26 mouse cellular contexts compared by ENCODE assay signal in genomic region chr15:82280638-82281037, GRCm38 (mm10). TPM values are rescaled to one million over a fixed set of nuclear protein-coding genes. Genes with fewer than 3 reads are reported as not detected.
DNase-seq lines count a peak whose midpoint lies in the region; ATAC-seq and TF ChIP-seq lines count a peak whose summit lies in the region.
"Had no signal": no experiment of that assay in that cellular context is flagged by ENCODE, and none has a peak within 500 bp of the region (broad histone marks: within the 10 kb centered on the region; RNA-seq: fewer than 3 reads in every experiment).

No protein-coding gene starts in this region.

- H3K36me3 ChIP-seq in heart, embryonic 14.5 days (ENCODE audit: control insufficient read depth, insufficient read depth, low read length) = no peaks in the 10 kb centered on the region
- no peaks in the 10 kb centered on the region for H3K36me3 ChIP-seq in heart, adult 2 months (ENCODE audit: control insufficient read depth, insufficient read depth, low read length)
- H3K36me3 ChIP-seq: G1E; intestine, embryonic 15.5 days had no signal

- 27% methylated on average over 4 of the region's 4 CpGs for WGBS in heart, embryonic 14.5 days
- WGBS in heart, adult 2 months = 36% methylated on average over 4 of the region's 4 CpGs

- intact Hi-C loops in heart, adult 2 months (cut with DNase I) = no loop called here
- intact Hi-C loops in heart, postnatal 10 days (cut with DNase I) = no loop called here

- DNase-seq in cerebellum, adult 11-12 months = peak; percentile 42
- DNase-seq in cerebellum, adult 8-10 months = no peak
- no peak for DNase-seq in frontal cortex, postnatal 36 days (ENCODE audit: low spot score in 2 of 2)
- DNase-seq in heart, adult 2 months = no peak
- peak; percentile 38 to 41 for DNase-seq in heart, postnatal 10 days
- DNase-seq in heart, postnatal 4 days = no peak
- DNase-seq: adrenal gland, adult 8-10 months; adrenal gland, postnatal 36 days; B cell, adult 2 months; cerebellum, postnatal 14 days; gastrocnemius, adult 2 months; gastrocnemius, postnatal 25 days; kidney, adult 18-20 months; kidney, postnatal 10 days had no signal

- H3K4me3 ChIP-seq in heart, embryonic 14.5 days (ENCODE audit: control insufficient read depth in 1 of 2, insufficient read depth in 1 of 2, low read depth in 1 of 2, low read length in 2 of 2) = no peak overlapping the region
- H3K4me3 ChIP-seq in heart, adult 2 months = no peak overlapping the region
- H3K4me3 ChIP-seq: embryonic facial prominence, embryonic 13.5 days; forebrain, embryonic 12.5 days; gastrocnemius, adult 2 months; hindbrain, embryonic 10.5 days; intestine, embryonic 15.5 days had no signal

- peak; percentile 28 for ATAC-seq in frontal cortex, adult (ENCODE audit: low TSS enrichment)
- ATAC-seq in heart, embryonic 14.5 days (ENCODE audit: insufficient number of reproducible peaks, insufficient read depth, low FRiP score, low read depth) = peak; percentile 69; the same call in 1 of the 2 replicates
- ATAC-seq: CD4-positive, CD25-positive, alpha-beta regulatory T cell, adult 4 months; forebrain, embryonic 16.5 days; intestine, embryonic 15.5 days had no signal

- TF ChIP-seq POLR2A in heart, adult 2 months (IDR thresholded peaks at IDR 0.05; ENCODE audit: insufficient read depth, low read depth, low read length) = no peak

- peaks cover 10 to 11% of the 10 kb centered on the region in 2 experiments for H3K4me1 ChIP-seq in heart, embryonic 14.5 days (ENCODE audit: control insufficient read depth in 2 of 2, insufficient read depth in 2 of 2, low read length in 2 of 2)
- H3K4me1 ChIP-seq in heart, adult 2 months (ENCODE audit: control insufficient read depth, insufficient read depth, low read length) = peaks cover 2% of the 10 kb centered on the region; the same call in 1 of the 2 replicates

- H3K27me3 ChIP-seq in heart, embryonic 14.5 days (ENCODE audit: control insufficient read depth, insufficient read depth, low read length) = peaks cover 14% of the 10 kb centered on the region
- H3K27me3 ChIP-seq in heart, adult 2 months (ENCODE audit: control insufficient read depth, insufficient read depth, low read length) = no peaks in the 10 kb centered on the region; the same call in 1 of the 2 replicates
- H3K27me3 ChIP-seq: forebrain, embryonic 12.5 days had no signal

- no peak for TF ChIP-seq CTCF in heart, adult 2 months (IDR thresholded peaks at IDR 0.05)

- 0 out of 2 replicates have a peak overlapping the region, but pooled peaks have one; percentile 11 for H3K4me2 ChIP-seq in heart, embryonic 14.5 days (ENCODE audit: low read length)
- H3K4me2 ChIP-seq: embryonic facial prominence, embryonic 13.5 days; forebrain, embryonic 12.5 days; hindbrain, embryonic 14.5 days; intestine, embryonic 15.5 days had no signal

- peak overlapping the region; percentile 74 to 80 for H3K27ac ChIP-seq in heart, embryonic 14.5 days (replicated peaks in 1 of 2; ENCODE audit: control insufficient read depth in 1 of 2, insufficient read depth in 1 of 2, low read depth in 2 of 2, low read length in 2 of 2)
- no peak overlapping the region for H3K27ac ChIP-seq in heart, adult 2 months
- H3K27ac ChIP-seq: embryonic facial prominence, embryonic 13.5 days; forebrain, embryonic 12.5 days; gastrocnemius, adult 2 months; hindbrain, embryonic 10.5 days; hindbrain, embryonic 14.5 days; intestine, embryonic 15.5 days had no signal

- H3K9ac ChIP-seq in heart, embryonic 14.5 days (ENCODE audit: low read length) = no peak overlapping the region
- H3K9ac ChIP-seq in heart, adult 2 months (ENCODE audit: low read depth, low read length) = no peak overlapping the region
- H3K9ac ChIP-seq: embryonic facial prominence, embryonic 13.5 days; forebrain, embryonic 12.5 days; hindbrain, embryonic 14.5 days; intestine, embryonic 15.5 days had no signal

- no peak for TF ChIP-seq EP300 in heart, adult 2 months (IDR thresholded peaks at IDR 0.05; ENCODE audit: insufficient read depth, low read depth, low read length)

- no peaks in the 10 kb centered on the region for H3K9me3 ChIP-seq in heart, embryonic 14.5 days (ENCODE audit: control insufficient read depth, low read length)
- H3K9me3 ChIP-seq: embryonic facial prominence, embryonic 13.5 days; forebrain, embryonic 12.5 days; G1E; hindbrain, embryonic 10.5 days; intestine, embryonic 15.5 days had no signal

- H3K79me2 ChIP-seq in heart, adult 2 months (replicated peaks; ENCODE audit: control insufficient read depth, insufficient read depth, low read length) = no peaks in the 10 kb centered on the region

RNA-seq across cellular contexts. Expression of gene Sept3, which starts 5.9 kb away (rescaled TPM):
- 4.7 and 4.9 TPM in 2 replicates for polyA plus RNA-seq in heart, embryonic 14.5 days (2014; fragmentation: Nextera tagmentation; extraction: Ambion mirVana)
- under 1 TPM; 0.39 to 0.44 TPM for total RNA-seq in heart, adult 2 months (2021)
- polyA plus RNA-seq in heart, adult 2 months (2012; rRNA removed) = 0.43 and 0.85 TPM in 2 replicates
- 1 to 10 TPM in 1 of 2 experiments, under 1 TPM in 1; 0.57 to 1.4 TPM for total RNA-seq in heart, postnatal 10 days (2021)
- 1 to 10 TPM; 1.3 to 1.9 TPM for total RNA-seq in heart, postnatal 4 days (2021)
- polyA plus RNA-seq: CD4-positive, CD25-positive, alpha-beta regulatory T cell, adult 4 months; G1E had no signal

RNA-seq across cellular contexts. Expression of gene Wbp2nl, which starts 18.1 kb away (rescaled TPM):
- 0.28 TPM in 1 of 2 replicates, not detected in the other for polyA plus RNA-seq in heart, embryonic 14.5 days (2014; fragmentation: Nextera tagmentation; extraction: Ambion mirVana)
- not detected for total RNA-seq in heart, adult 2 months (2021)
- not detected in 2 replicates for polyA plus RNA-seq in heart, adult 2 months (2012; rRNA removed)
- not detected for total RNA-seq in heart, postnatal 10 days (2021)
- under 1 TPM; 0.43 TPM for total RNA-seq in heart, postnatal 4 days (2021)
- total RNA-seq: adrenal gland, adult 8-10 months; adrenal gland, postnatal 36 days; gastrocnemius, adult 2 months; gastrocnemius, postnatal 25 days had no signal
- polyA plus RNA-seq: CD4-positive, CD25-positive, alpha-beta regulatory T cell, adult 4 months; embryonic facial prominence, embryonic 13.5 days; G1E; hindbrain, embryonic 10.5 days had no signal

RNA-seq across cellular contexts. Expression of gene 1500009C09Rik, which starts 28.4 kb away (rescaled TPM):
- not detected in 2 replicates for polyA plus RNA-seq in heart, embryonic 14.5 days (2014; fragmentation: Nextera tagmentation; extraction: Ambion mirVana)
- not detected for total RNA-seq in heart, adult 2 months (2021)
- 0.08 TPM in 1 of 2 replicates, not detected in the other for polyA plus RNA-seq in heart, adult 2 months (2012; rRNA removed)
- total RNA-seq in heart, postnatal 10 days (2021) = not detected
- not detected for total RNA-seq in heart, postnatal 4 days (2021)
- total RNA-seq: G1E; gastrocnemius, adult 2 months; gastrocnemius, postnatal 25 days; granulocyte monocyte progenitor cell, adult 5-6 weeks had no signal
- polyA plus RNA-seq: CD4-positive, CD25-positive, alpha-beta regulatory T cell, adult 4 months; G1E; kidney, embryonic 14.5 days had no signal

RNA-seq across cellular contexts. Expression of gene Cenpm, which starts 36.1 kb away (rescaled TPM):
- 67.7 and 73.0 TPM in 2 replicates for polyA plus RNA-seq in heart, embryonic 14.5 days (2014; fragmentation: Nextera tagmentation; extraction: Ambion mirVana)
- total RNA-seq in heart, adult 2 months (2021) = under 1 TPM; 0.39 to 0.42 TPM
- polyA plus RNA-seq in heart, adult 2 months (2012; rRNA removed) = 0.76 and 1.7 TPM in 2 replicates
- total RNA-seq in heart, postnatal 10 days (2021) = 1 to 10 TPM; 6.6 to 7.8 TPM
- total RNA-seq in heart, postnatal 4 days (2021) = 10 to 100 TPM; 23.8 to 24.7 TPM
- total RNA-seq: gastrocnemius, adult 2 months had no signal

RNA-seq across cellular contexts. Expression of gene Tnfrsf13c, which starts 56.5 kb away (rescaled TPM):
- 0.11 and 0.16 TPM in 2 replicates for polyA plus RNA-seq in heart, embryonic 14.5 days (2014; fragmentation: Nextera tagmentation; extraction: Ambion mirVana)
- under 1 TPM; 0.16 to 0.18 TPM for total RNA-seq in heart, adult 2 months (2021)
- polyA plus RNA-seq in heart, adult 2 months (2012; rRNA removed) = 0.44 and 0.86 TPM in 2 replicates
- under 1 TPM; 0.27 to 0.69 TPM for total RNA-seq in heart, postnatal 10 days (2021)
- under 1 TPM; 0.36 to 0.41 TPM for total RNA-seq in heart, postnatal 4 days (2021)
- total RNA-seq: gastrocnemius, adult 2 months; gastrocnemius, postnatal 25 days had no signal
- polyA plus RNA-seq: intestine, embryonic 15.5 days had no signal

Comparison
In these comparisons a context has a peak if more than half of its experiments do, and no peak if none do; other contexts are left out.
1. DNase-seq: peak in cerebellum, adult 11-12 months (single experiment) and heart, postnatal 10 days (2 of 2); none in cerebellum, adult 8-10 months (single experiment), frontal cortex, postnatal 36 days (0 of 2), heart, adult 2 months (0 of 2) and heart, postnatal 4 days (single experiment).